Mouse (Mus musculus): ENCODE data around the gene Gstp2.

GRCm38 (mm10) chr19:4088146-4088545 lies 42.3 kb upstream of the Gstp2 start:
- TF ChIP-seq POLR2A (IDR thresholded peaks at IDR 0.05; ENCODE audit: borderline replicate concordance, insufficient read depth, low read length) (no peak), CTCF (IDR thresholded peaks at IDR 0.05; ENCODE audit: borderline replicate concordance, insufficient read depth, low read depth, low read length) (no peak)

Measured in cerebellum, adult 2 months (tissue).